Mouse (Mus musculus) liver, adult (tissue): ENCODE measurements around the gene Ets2.

Source experiments
- GATA4 ChIP-seq: IDR thresholded peaks from 2 replicates; pipeline ENCODE4 v1.6.1; 2014; ENCODE audit warnings: mild to moderate bottlenecking, low read length; ENCODE audit not compliant: insufficient replicate concordance

Gene Ets2

GRCm38 (mm10) chr16:95741358-95741757 is 39.5 kb downstream of the Ets2 start:
- no peak for TF ChIP-seq GATA4

GRCm38 (mm10) chr16:95741915-95742739 is 40.3 kb downstream of the Ets2 start:
- no peak for TF ChIP-seq GATA4

GRCm38 (mm10) chr16:95742740-95743030 is 40.8 kb downstream of the Ets2 start:
- TF ChIP-seq GATA4, result no peak

GRCm38 (mm10) chr16:95743104-95743503 is 41.2 kb downstream of the Ets2 start:
- no peak for TF ChIP-seq GATA4

- no peak for TF ChIP-seq GATA4
Observed at GRCm38 (mm10) chr16:95744771-95745170, 42.9 kb downstream of the Ets2 start.

- TF ChIP-seq GATA4, result no peak
Observed at GRCm38 (mm10) chr16:95745685-95746084, 43.8 kb downstream of the Ets2 start.

GRCm38 (mm10) chr16:95746565-95746964 is 44.7 kb downstream of the Ets2 start:
- TF ChIP-seq GATA4, result no peak

- TF ChIP-seq GATA4, result no peak
Observed at GRCm38 (mm10) chr16:95749291-95750103, 47.6 kb downstream of the Ets2 start.

- TF ChIP-seq GATA4, result peak; percentile 35; the same call in 1 of the 2 replicates
Observed at GRCm38 (mm10) chr16:95750211-95750629, 48.3 kb downstream of the Ets2 start.

GRCm38 (mm10) chr16:95752502-95752901 is 50.6 kb downstream of the Ets2 start:
- TF ChIP-seq GATA4, result no peak

- no peak for TF ChIP-seq GATA4
Observed at GRCm38 (mm10) chr16:95753295-95753694, 51.4 kb downstream of the Ets2 start.

- TF ChIP-seq GATA4, result no peak
Observed at GRCm38 (mm10) chr16:95759151-95759987, 57.5 kb downstream of the Ets2 start.

GRCm38 (mm10) chr16:95759988-95760391 is 58.1 kb downstream of the Ets2 start:
- no peak for TF ChIP-seq GATA4

GRCm38 (mm10) chr16:95761742-95762141 is 59.9 kb downstream of the Ets2 start:
- TF ChIP-seq GATA4, result no peak

- no peak for TF ChIP-seq GATA4
Observed at GRCm38 (mm10) chr16:95763201-95763600, 61.3 kb downstream of the Ets2 start.
